Mouse (Mus musculus) ES-E14 (cell line): Measurements from ENCODE around the gene Ube2g1.

Experiments
- CHD2 ChIP-seq: IDR thresholded peaks from 2 replicates; pipeline ENCODE4 v1.6.1; 2014; ENCODE audit warnings: mild to moderate bottlenecking, low read depth, low read length, inconsistent platforms
- ZC3H11A ChIP-seq: IDR thresholded peaks from 2 replicates; pipeline ENCODE4 v1.6.1; 2012; ENCODE audit warnings: low read depth, mild to moderate bottlenecking, inconsistent platforms, low read length, borderline replicate concordance
- ZNF384 ChIP-seq: IDR thresholded peaks from 2 replicates; pipeline ENCODE4 v1.6.1; 2012; ENCODE audit warnings: low read depth, low read length, inconsistent platforms

DNA sequence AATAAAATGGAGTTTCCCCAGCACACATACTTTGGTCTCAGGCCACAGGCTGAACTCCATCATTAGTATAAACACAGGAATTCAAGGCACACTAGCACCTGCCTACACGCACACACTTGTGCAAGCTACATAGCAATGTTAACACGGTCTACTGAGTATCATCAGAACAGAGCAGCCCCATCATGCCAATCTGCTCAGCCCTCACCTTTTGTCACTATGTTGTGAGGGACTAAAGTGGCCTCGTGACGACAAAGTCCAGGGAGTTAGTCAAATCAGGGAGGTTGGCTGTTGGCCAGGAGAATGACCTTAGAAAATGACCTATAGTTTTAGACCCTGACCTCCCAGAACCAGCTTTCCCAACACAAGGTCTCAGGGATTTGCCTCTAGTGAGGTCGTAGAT is 48.9 kb upstream of the Ube2g1 start:
- TF ChIP-seq ZNF384 (no peak), ZC3H11A (no peak), CHD2 (no peak)
